Mouse (Mus musculus) midbrain, embryonic 14.5 days (tissue): ENCODE measurements around the gene Zranb1. TPM values are rescaled to one million over a fixed set of nuclear protein-coding genes. Genes with fewer than 3 reads are reported as not detected.

ENCODE experiments used
- ATAC-seq: fragments of 200-750 bp; cut with Nextera tagmentation; 2 replicates; pipeline ENCODE4 v1.8.0; 2017; ENCODE audit warnings: moderate number of reproducible peaks, moderate library complexity; ENCODE audit not compliant: low FRiP score, low TSS enrichment
- DNase-seq: peaks from one replicate; pipeline ENCODE4 v3.0.0-alpha.2; 2015
- H3K27ac ChIP-seq: fragments of 300-500 bp; sonication (generic); replicated peaks from 2 replicates; pipeline ENCODE4 v1.5.1; 2014; ENCODE audit warnings: mild to moderate bottlenecking, low read depth, low read length, moderate library complexity
- H3K27me3 ChIP-seq: fragments of 300-500 bp; sonication (generic); 2 replicates; pipeline ENCODE4 v1.6.1; 2014; ENCODE audit warnings: low read length, control low read depth, mixed read lengths; ENCODE audit not compliant: control insufficient read depth, insufficient read depth
- H3K36me3 ChIP-seq: fragments of 300-500 bp; sonication (generic); 2 replicates; pipeline ENCODE4 v1.6.1; 2014; ENCODE audit warnings: low read length, control low read depth; ENCODE audit not compliant: control insufficient read depth, insufficient read depth
- H3K4me1 ChIP-seq: fragments of 300-500 bp; sonication (generic); 2 replicates; pipeline ENCODE4 v1.6.1; 2014; ENCODE audit warnings: mild to moderate bottlenecking, antibody characterized with exemption, low read length, control low read depth; ENCODE audit not compliant: control insufficient read depth, insufficient read depth
- H3K4me2 ChIP-seq: fragments of 300-500 bp; sonication (generic); 2 replicates; pipeline ENCODE4 v1.6.1; 2014; ENCODE audit warnings: mild to moderate bottlenecking, low read length, moderate library complexity
- H3K4me3 ChIP-seq: fragments of 300-500 bp; sonication (generic); replicated peaks from 2 replicates; pipeline ENCODE4 v1.5.1; 2014; ENCODE audit warnings: low read depth, low read length
- H3K9ac ChIP-seq: fragments of 300-500 bp; sonication (generic); replicated peaks from 2 replicates; pipeline ENCODE4 v1.6.1; 2014; ENCODE audit warnings: mild to moderate bottlenecking, low read length, moderate library complexity
- H3K9me3 ChIP-seq: fragments of 300-500 bp; sonication (generic); 2 replicates; pipeline ENCODE4 v1.6.1; 2016; ENCODE audit warnings: low read length, control low read depth, mixed read lengths; ENCODE audit not compliant: control insufficient read depth
- WGBS: fragments of 180-500 bp; shearing (Covaris S2); extraction: QIAGEN DNeasy Blood & Tissue Kit; methylation state at CpG from one replicate; pipeline ENCODE4 v1.1.7; 2014; 5-methylcytosine and 5-hydroxymethylcytosine counted together
- polyA plus RNA-seq: library from polyadenylated mRNA; unstranded; fragments of >200 nt; fragmentation: Nextera tagmentation; extraction: Ambion mirVana; gene quantifications from 2 replicates; pipeline ENCODE4 v1.2.1, GENCODE M21; 2014

Gene Zranb1
- polyA plus RNA-seq, 1 experiment from 2014 or later, result 35.1 TPM

- no peak overlapping the region for H3K9ac ChIP-seq
- 28% methylated on average over 5 of the region's 5 CpGs for WGBS
- no peaks in the 10 kb centered on the region for H3K27me3 ChIP-seq
- H3K4me3 ChIP-seq, result no peak overlapping the region
- H3K4me2 ChIP-seq, result peak overlapping the region; percentile 29; the same call in 1 of the 2 replicates
- no peaks in the 10 kb centered on the region for H3K9me3 ChIP-seq
- H3K27ac ChIP-seq, result peak overlapping the region; percentile 70
- peaks cover 59% of the 10 kb centered on the region for H3K4me1 ChIP-seq
- ATAC-seq (no peak), DNase-seq (peak; percentile 67)
- no peaks in the 10 kb centered on the region for H3K36me3 ChIP-seq
Observed at GRCm38 (mm10) chr7:133011191-133011590, 80.2 kb downstream of the Zranb1 start.

- H3K27me3 ChIP-seq, result no peaks in the 10 kb centered on the region
- no peaks in the 10 kb centered on the region for H3K9me3 ChIP-seq
- 30% methylated on average over 4 of the region's 4 CpGs for WGBS
- no peak overlapping the region for H3K4me3 ChIP-seq
- H3K4me1 ChIP-seq, result peaks cover 59% of the 10 kb centered on the region
- H3K27ac ChIP-seq, result peak overlapping the region; percentile 70
- H3K9ac ChIP-seq, result no peak overlapping the region
- DNase-seq (peak; percentile 67), ATAC-seq (no peak)
- no peaks in the 10 kb centered on the region for H3K36me3 ChIP-seq
- peak overlapping the region; percentile 29; the same call in 1 of the 2 replicates for H3K4me2 ChIP-seq
Observed at GRCm38 (mm10) chr7:133011611-133012010, 80.7 kb downstream of the Zranb1 start.

DNA sequence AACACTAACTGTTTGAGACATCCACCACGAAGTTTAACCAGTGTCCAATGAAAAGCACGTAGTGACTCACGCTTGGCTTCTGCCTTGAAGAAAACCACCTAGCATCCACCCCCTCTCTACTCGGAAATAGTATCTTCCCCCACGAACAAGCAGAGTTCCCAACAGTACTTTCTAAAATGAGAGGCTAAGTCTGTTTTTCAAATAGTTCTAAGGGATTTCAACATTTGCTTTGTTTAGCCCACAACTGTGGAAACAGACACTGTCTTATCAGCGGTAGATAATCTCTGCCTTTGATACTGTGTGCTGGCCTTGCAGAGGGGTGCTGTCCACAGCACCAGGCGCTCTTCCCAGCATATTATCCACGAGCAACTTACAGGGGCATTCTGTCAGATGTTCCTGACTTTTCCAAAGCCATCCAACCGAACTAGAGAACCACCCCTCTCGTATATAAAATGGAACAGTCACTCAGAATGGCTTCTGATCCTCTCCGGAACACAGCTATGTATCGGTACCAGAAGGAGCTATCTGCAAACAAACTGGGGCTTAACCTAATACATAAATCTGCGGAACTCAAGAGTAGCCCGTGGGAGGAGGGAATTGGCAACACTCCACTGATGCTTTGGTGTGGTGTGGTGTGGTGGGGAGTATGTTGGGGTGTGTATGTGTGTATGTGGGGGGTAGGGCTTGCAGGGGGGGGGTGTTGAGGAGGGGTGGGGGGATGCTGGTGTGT is 81.9 kb downstream of the Zranb1 start:
- H3K4me1 ChIP-seq, result peaks cover 56% of the 10 kb centered on the region
- H3K27me3 ChIP-seq, result no peaks in the 10 kb centered on the region
- 0 out of 2 replicates have a peak overlapping the region, but pooled peaks have one; percentile 26 for H3K27ac ChIP-seq
- 48% methylated on average over 14 of the region's 14 CpGs for WGBS
- DNase-seq, result no peak
- no peaks in the 10 kb centered on the region for H3K36me3 ChIP-seq
- H3K9ac ChIP-seq, result no peak overlapping the region
- no peak overlapping the region for H3K4me3 ChIP-seq
- 0 out of 2 replicates have a peak overlapping the region, but pooled peaks have one; percentile 3 for H3K4me2 ChIP-seq
- ATAC-seq, result no peak
- no peaks in the 10 kb centered on the region for H3K9me3 ChIP-seq

- Histone ChIP-seq H3K9me3 (no peaks in the 10 kb centered on the region), H3K9ac (no peak overlapping the region), H3K27me3 (no peaks in the 10 kb centered on the region), H3K4me2 (no peak overlapping the region), H3K27ac (no peak overlapping the region), H3K4me1 (peaks cover 57% of the 10 kb centered on the region), H3K36me3 (no peaks in the 10 kb centered on the region), H3K4me3 (no peak overlapping the region)
- WGBS, result 93% methylated on average over 10 of the region's 10 CpGs
- ATAC-seq (no peak), DNase-seq (no peak)
Observed at GRCm38 (mm10) chr7:133013923-133014322, 83.0 kb downstream of the Zranb1 start.

GRCm38 (mm10) chr7:133014631-133015030 is 83.7 kb downstream of the Zranb1 start:
- peaks cover 59% of the 10 kb centered on the region for H3K4me1 ChIP-seq
- ATAC-seq, result no peak
- H3K4me2 ChIP-seq, result peak overlapping the region; percentile 25; the same call in 1 of the 2 replicates
- H3K27me3 ChIP-seq, result no peaks in the 10 kb centered on the region
- H3K27ac ChIP-seq, result peak overlapping the region; percentile 67; the same call in 1 of the 2 replicates
- no peak overlapping the region for H3K9ac ChIP-seq
- no peaks in the 10 kb centered on the region for H3K36me3 ChIP-seq
- no peak overlapping the region for H3K4me3 ChIP-seq
- no peak for DNase-seq
- H3K9me3 ChIP-seq, result no peaks in the 10 kb centered on the region
- whole genome bisulfite sequencing, result 84% methylated on average over 14 of the region's 14 CpGs

GRCm38 (mm10) chr7:133015416-133016070 is 84.6 kb downstream of the Zranb1 start:
- Histone ChIP-seq H3K27me3 (no peaks in the 10 kb centered on the region), H3K36me3 (no peaks in the 10 kb centered on the region), H3K9ac (peak overlapping the region; percentile 36; the same call in 1 of the 2 replicates), H3K27ac (peak overlapping the region; percentile 67), H3K4me2 (peak overlapping the region; percentile 25; the same call in 1 of the 2 replicates), H3K4me3 (no peak overlapping the region), H3K9me3 (no peaks in the 10 kb centered on the region), H3K4me1 (peaks cover 61% of the 10 kb centered on the region)
- DNase-seq (peak; percentile 64), ATAC-seq (peak; percentile 53; the same call in 1 of the 2 replicates)
- WGBS, result 5% methylated on average over 7 of the region's 7 CpGs

DNA sequence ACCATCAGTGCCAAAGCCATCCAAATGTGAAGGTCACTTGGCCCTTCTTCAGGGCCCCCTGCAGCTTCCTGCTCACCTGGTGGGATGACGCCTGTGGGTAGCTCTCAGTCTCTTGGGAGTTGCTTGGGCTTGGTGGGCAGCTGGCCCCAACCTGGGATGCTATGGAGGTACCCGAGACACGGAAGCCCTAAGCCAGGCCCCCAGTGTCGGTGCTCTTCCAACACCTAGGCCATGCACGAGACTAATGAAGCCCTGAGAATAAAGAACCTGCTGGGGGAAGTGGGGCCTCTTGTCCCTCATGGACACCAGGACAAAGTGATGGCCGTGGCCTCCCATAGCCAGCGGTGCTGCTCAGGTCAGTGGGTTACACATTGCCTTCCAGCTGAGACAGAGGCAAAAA is 88.0 kb downstream of the Zranb1 start:
- Histone ChIP-seq H3K36me3 (no peaks in the 10 kb centered on the region), H3K4me2 (no peak overlapping the region), H3K9me3 (no peaks in the 10 kb centered on the region), H3K9ac (no peak overlapping the region), H3K27me3 (no peaks in the 10 kb centered on the region), H3K4me1 (peaks cover 35% of the 10 kb centered on the region), H3K27ac (no peak overlapping the region), H3K4me3 (no peak overlapping the region)
- 69% methylated on average over 7 of the region's 7 CpGs for WGBS
- ATAC-seq (no peak), DNase-seq (no peak)

DNA sequence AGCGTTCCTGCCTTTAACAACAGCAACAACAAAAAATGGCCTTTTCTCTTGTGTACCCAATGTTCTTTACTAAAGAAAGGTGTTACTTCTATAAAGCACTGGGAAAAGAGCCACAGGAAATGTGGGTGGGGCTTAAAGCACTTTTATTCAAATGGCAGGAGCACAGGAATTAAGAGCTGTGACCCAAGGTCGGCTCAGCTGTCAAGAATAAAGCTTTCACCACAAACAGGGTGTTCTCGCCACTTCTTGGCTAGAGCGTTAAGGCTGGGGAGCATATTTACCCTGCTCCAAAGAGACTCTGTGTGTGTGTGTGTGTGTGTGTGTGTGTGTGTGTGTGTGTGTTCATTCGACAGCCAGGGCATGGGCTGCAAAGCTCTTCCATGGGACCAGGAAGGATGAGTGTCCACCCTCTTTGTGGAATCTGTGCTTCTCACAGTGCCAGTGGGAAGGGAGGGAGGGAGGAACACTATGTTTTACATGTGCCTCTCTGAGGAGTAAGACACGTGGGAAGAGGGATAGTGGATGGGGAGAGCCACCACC is 88.6 kb downstream of the Zranb1 start:
- Histone ChIP-seq H3K27ac (no peak overlapping the region), H3K36me3 (no peaks in the 10 kb centered on the region), H3K4me1 (peaks cover 30% of the 10 kb centered on the region), H3K4me2 (no peak overlapping the region), H3K9ac (no peak overlapping the region), H3K9me3 (no peaks in the 10 kb centered on the region), H3K4me3 (no peak overlapping the region), H3K27me3 (no peaks in the 10 kb centered on the region)
- ATAC-seq (no peak), DNase-seq (no peak)
- 21% methylated on average over 6 of the region's 6 CpGs for WGBS
